Mouse (Mus musculus): Measurements from ENCODE around the gene Shisa5. TPM values are rescaled to one million over a fixed set of nuclear protein-coding genes. Genes with fewer than 3 reads are reported as not detected.

Gene Shisa5
- total RNA-seq (2021): 10 to 100 TPM; 30.9 to 39.2 TPM
- long read RNA-seq, experiment 1, transcript Shisa5-201 (6 exons, 1,834 nt): major isoform, 27 of 47 reads
- long read RNA-seq, experiment 1, transcript Shisa5-202 (6 exons, 1,910 nt): minor isoform, 14 of 47 reads
- long read RNA-seq, experiment 1, partial matches to known transcripts: 1 of 47 reads
- long read RNA-seq, experiment 1, other reads (novel, unspliced or antisense): 3 of 47 reads
- long read RNA-seq, experiment 2, transcript Shisa5-202 (6 exons, 1,910 nt): minor isoform, 16 of 42 reads
- long read RNA-seq, experiment 2, transcript Shisa5-201 (6 exons, 1,834 nt): major isoform, 21 of 42 reads
- long read RNA-seq, experiment 2, partial matches to known transcripts: 0 of 42 reads
- long read RNA-seq, experiment 2, other reads (novel, unspliced or antisense): 3 of 42 reads

- peak; percentile 83 for DNase-seq
Observed at GRCm38 (mm10) chr9:109038086-109038895, at the start of gene Shisa5. TSS of gene Shisa5 (plus strand) at chr9:109038565.

- no peak for DNase-seq
Observed at GRCm38 (mm10) chr9:108989802-108990461, 48.4 kb upstream of the Shisa5 start.

GRCm38 (mm10) chr9:108990462-108990820, 47.9 kb upstream of the Shisa5 start:
- DNase-seq: no peak

GRCm38 (mm10) chr9:108991428-108992084, 46.8 kb upstream of the Shisa5 start, which contains the start of gene Pfkfb4:
TSS of gene Pfkfb4 (plus strand) at chr9:108991778.
- DNase-seq: peak; percentile 82

- DNase-seq: no peak
Observed at GRCm38 (mm10) chr9:108992085-108992469, 46.3 kb upstream of the Shisa5 start.

- no peak for DNase-seq
Observed at GRCm38 (mm10) chr9:108992620-108993361, 45.6 kb upstream of the Shisa5 start.

- no peak for DNase-seq
Observed at GRCm38 (mm10) chr9:108996411-108996810, 42.0 kb upstream of the Shisa5 start.

GRCm38 (mm10) chr9:108998287-108999166, 39.8 kb upstream of the Shisa5 start:
- DNase-seq: no peak

GRCm38 (mm10) chr9:108999167-108999526, 39.2 kb upstream of the Shisa5 start:
- DNase-seq: no peak

GRCm38 (mm10) chr9:109000726-109001125, 37.6 kb upstream of the Shisa5 start:
- DNase-seq: peak; percentile 67

GRCm38 (mm10) chr9:109003201-109003600, 35.2 kb upstream of the Shisa5 start:
- no peak for DNase-seq

- no peak for DNase-seq
Observed at GRCm38 (mm10) chr9:109007025-109007780, 31.2 kb upstream of the Shisa5 start.

- no peak for DNase-seq
Observed at GRCm38 (mm10) chr9:109008081-109008480, 30.3 kb upstream of the Shisa5 start.

- no peak for DNase-seq
Observed at GRCm38 (mm10) chr9:109008994-109009635, 29.2 kb upstream of the Shisa5 start.

GRCm38 (mm10) chr9:109009636-109010315, 28.6 kb upstream of the Shisa5 start:
- peak; percentile 71 for DNase-seq

GRCm38 (mm10) chr9:109010316-109010690, 28.1 kb upstream of the Shisa5 start:
- no peak for DNase-seq

- DNase-seq: no peak
Observed at GRCm38 (mm10) chr9:109015397-109015796, 23.0 kb upstream of the Shisa5 start.

- no peak for DNase-seq
Observed at GRCm38 (mm10) chr9:109016973-109017604, 21.3 kb upstream of the Shisa5 start.

Data from gastrocnemius, postnatal 10 days (tissue).